Mouse (Mus musculus): Measurements from ENCODE around the gene Tbc1d10a.

The Tbc1d10a gene

DNA sequence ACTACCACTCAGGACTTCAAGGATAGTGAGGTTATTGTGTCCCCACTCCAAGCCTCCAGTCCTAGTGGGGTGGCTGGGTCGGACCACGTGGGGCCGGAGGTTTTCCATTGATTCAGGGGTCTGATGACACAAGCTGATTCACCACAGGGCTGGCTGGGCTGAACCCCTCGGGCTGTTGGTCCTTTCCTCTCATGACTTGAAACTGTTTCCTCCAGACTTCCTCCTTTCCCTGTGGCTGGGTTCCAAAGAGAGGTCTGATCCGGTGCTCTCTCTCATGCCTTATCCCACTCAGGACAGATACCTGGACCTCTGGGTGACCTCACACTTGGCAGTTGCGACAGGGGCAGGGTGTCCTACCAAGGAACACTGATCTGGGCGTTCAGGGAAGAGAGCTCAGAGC is 53.6 kb downstream of the Tbc1d10a start:
- DNase-seq, result no peak

DNA sequence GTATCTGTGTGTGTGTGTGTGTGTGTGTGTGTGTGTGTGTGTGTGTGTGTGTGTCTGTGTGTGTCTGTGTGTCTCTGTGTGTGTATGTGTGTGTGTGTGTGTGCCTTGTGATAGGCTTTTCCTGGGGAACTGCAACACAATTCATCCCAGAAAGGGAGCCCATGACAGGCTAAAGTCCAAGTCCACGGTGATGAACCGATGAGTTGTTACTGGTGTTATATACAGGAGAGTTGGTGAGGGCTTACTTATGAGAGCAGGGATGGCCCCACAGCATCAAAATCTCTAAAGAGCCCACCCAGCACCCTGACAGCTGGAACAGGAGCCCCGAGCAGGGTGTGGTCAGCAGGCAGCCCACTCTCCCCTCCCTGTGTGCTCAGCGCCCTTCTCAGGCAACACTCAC is 54.6 kb downstream of the Tbc1d10a start:
- no peak for DNase-seq

DNA sequence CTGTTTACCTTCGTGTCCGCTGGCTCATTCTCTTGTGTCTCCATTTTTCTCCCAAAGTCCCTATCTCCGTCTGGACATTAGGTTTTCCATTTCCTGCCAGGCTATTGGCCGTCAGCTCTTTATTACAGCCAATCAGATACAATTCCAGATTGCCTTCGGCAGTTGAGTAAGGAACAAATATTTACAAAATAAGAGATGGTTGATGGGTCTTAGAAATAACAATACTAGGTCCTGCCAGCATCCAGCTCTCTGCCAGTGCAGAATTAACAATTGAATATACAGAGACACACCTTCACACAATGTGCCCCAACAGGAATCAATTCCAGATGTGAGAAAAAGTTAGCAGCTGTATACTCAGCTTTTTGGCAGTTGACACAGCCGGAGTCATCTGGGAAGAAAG is 59.5 kb downstream of the Tbc1d10a start:
- DNase-seq, result no peak

DNA sequence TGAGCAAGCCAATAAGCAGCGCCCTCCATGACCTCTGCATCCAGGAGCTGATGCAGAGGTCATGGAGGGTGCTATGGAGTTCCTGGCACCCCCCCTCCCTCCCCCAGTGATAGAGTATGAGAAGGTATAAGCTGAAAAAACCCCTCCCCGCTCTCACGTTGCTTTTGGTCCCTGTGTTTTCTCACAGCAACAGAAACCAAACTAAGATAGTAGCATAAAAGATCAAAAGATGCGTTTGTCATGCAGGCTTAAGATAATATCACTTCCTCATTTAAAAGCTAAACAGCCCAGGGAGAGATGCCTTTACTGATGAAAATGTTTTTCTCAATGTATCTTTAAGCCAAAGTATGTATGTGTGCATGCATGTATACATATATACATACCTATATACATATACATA is 60.0 kb downstream of the Tbc1d10a start:
- DNase-seq, result no peak

DNA sequence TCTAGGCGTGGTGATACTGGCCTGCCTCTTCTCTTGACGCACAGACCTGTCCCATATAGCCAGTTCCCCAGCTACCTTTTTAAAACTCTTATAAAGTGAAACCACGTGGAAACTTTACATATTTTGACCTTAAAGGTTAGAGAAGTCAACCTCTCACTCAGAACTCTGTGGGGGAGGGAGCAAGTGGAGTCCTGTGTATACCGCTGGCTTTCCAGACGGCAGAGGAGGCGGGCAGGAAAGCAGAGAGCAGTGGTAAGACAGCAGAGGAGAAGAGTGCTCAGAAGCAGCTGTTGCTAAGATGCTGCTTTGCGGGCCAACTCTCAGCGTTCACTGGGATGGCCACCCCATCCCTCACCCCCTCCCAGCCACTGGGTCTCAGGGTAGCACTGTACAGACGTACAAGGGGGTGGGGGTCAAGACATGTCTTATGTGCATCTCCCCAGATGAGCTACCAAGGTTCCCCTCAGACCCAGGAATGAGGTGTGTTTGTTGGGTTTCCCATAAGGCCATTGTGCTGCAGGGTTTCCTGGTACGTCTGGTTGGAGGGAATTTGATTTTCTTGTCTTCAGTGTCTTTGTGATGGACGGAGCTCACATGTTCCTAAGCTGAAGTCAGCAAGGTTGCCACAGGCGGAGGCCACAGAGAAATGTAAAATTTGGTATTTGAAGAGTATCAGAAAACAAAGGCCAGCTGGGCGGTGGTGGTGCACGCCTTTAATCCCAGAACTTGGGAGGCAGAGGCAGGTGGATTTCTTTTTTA is 60.8 kb downstream of the Tbc1d10a start:
- no peak for DNase-seq

DNA sequence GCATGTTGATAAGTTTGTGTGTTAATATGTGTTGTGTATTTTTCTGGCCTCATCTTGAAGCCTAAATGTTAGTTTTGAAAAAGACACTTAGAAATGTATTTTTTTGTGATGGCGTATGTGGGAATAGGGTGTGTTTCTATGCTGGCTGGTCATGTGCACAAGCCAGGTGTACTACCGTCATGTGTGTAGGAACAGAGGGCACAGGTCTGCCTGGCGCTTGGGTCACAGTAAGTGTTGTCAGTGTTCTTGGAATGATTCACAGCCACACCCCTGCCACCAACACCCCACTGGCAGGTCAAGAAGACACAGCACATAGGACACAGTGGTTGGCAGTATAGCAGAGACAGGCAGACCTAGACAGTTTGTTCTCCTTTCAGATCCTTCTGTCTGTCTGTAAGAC is 62.6 kb downstream of the Tbc1d10a start:
- DNase-seq, result no peak

DNA sequence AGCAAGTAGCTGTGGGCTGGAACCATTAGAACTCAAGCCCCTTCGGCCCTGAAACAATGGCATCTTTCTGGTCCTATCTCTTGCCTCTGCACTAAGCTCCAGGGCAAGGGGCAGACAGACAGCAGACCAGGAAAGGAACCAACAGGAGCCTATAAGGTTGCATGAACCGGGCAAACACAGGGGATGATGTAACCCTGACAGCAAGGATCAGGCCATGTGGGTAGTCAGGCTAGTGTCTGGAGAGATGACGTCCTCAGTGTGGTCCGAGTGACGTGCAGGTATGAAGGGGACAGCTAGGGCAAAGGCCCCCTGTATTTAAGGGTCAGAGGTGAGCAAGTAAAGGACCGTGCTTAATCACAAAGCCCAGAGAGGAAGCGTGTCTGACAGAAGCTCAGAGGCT is 63.7 kb downstream of the Tbc1d10a start:
- DNase-seq, result no peak

DNA sequence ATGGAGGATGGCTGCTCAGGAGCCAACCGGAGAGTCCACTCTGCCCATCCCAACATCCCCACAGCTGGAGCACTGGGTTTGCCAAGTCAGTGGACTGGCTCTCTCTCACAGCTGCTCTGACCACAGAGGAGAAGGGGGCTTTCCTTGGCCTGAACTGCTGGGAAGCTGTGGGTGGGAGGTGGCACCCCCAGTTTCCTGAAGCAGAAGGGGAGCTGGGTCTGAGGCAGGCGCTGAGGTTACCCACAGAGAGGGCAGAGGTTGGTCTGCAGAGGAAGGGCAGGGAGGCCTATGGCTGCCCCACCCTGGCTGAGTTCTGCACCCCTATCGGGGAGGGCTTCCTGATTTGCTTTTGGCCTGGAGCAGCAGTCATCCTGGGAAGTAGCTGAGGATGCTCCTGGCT is 64.8 kb downstream of the Tbc1d10a start:
- DNase-seq, result no peak

DNA sequence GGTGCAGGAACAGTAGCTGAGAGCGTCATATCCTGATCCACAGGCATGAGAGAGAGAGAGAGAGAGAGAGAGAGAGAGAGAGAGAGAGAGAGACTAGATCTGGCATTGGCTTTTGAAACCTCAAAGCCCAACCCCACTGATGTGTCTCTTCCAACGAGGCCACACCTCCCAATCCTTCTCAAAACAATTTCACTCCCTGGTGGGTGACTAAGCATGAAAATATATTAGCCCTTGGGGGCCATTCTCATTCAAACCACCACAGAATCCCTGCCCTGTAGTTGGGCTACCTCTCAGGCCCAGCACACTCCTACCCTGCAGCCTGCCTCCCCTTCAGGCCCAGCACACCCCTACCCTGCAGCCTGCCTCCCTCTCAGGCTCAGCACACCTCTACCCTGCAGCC is 66.3 kb downstream of the Tbc1d10a start:
- no peak for DNase-seq

DNA sequence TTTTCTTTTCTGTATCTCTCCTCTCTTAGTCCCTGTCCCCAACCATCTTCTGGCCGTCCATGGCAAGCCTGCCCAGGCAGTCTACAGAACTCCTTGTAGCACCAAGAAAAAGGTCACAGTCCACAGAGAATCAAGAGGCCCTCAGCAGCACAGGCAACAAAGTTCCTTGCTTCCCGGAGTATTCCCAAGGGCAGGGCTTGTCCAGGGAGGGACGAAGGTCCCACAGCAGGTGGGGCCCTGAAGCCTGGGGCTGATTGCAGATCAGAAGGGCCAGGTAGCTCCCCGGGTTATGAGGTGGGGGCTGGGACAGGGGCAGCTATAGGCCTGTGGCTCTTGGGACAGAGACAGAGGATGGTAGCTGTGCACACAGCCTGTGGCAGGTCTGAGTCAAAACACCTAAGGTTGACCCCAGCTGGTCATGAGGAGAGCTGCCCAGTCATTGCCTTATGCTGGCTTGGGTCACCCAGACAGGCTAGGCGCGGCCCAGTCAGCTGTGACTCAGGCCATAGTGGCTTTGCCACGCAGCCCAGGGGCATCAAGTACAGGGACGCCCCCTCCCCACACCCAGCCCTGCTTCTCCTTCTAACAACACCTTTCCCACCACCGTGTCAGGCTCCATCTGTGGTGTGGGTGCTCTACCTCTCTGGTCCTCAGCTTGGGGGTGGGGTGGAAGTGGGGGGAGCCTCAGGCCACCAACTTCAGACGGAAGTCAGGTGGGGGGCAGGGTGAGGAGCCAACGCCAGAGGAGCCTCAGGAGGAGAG is 70.4 kb downstream of the Tbc1d10a start, which contains the start of gene Lif:
TSS of gene Lif (plus strand) at position 712 of the 762 bp plus-strand sequence.
- no peak for DNase-seq

DNA sequence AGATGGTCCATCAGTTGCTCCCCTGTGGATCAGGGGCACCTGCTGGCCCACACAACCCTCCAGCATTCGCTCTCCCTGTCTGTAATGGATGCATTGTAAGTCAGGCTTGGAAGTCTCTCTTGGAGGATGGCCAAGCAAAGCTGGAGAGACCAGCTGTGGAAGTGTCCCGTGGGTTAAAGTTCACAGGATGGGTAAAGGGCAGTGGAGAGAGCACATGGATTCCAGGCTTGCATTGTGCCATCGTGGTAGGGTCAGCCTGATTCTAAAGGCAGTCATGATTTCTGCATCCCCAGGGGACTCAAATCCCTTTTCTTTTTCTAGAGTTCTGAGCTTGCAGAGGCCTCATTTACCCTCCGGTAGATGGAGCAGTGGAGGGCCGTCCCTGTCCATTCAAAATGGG is 71.2 kb downstream of the Tbc1d10a start:
- no peak for DNase-seq

DNA sequence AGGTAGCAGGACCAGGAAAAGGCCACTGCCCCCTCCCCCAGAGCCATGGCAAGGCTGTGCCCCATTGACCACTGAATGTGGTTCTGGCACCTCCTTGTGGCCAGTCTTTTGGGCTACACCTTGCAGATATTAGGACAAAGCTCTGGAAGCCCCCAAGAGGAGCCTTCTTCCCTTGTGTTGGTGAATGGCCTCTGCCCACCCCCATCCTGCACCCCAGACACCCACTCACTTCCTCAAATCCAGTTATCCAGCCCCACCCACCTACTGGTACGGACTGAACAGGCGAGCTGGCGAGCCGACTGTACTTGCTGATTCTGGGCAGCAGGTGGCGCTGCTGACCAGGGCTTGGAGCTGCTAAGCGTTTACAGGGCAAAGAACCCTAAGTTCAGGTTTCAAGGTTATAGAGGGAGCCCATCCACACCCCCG is 72.1 kb downstream of the Tbc1d10a start:
- DNase-seq, result peak; percentile 81

DNA sequence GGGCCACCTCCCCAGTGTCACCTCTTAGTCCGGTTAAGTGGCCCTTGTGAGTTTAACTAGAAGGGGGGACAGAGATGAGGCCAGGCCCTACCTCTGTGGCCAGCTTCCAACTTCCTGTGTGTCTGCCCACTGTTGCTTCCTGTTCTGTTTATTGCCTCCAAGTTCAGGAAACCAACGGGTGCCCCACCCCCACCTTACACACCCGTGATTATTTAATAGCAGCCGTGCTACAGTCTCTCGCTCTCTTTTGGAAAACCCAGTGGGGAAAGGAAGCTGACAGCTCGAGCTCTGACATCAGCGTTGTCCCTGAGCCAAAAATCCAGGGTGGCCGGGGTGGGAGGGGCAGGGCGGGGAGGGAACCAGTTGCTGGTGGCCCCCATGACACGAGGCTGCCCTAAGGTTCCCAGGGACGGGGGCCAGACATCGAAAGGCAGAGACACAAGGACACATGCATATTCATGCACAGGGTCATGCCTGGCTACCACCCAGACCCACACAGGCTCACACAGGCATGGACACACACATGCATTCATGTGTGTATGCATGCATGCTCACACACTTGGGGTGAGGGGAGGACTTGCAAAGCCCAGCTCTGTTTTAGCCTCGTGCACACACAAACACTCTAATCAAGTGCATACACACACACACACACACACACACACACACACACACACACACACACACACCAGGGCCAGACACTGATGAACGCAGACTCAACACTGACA is 74.0 kb downstream of the Tbc1d10a start:
- peak; percentile 40 for DNase-seq

DNA sequence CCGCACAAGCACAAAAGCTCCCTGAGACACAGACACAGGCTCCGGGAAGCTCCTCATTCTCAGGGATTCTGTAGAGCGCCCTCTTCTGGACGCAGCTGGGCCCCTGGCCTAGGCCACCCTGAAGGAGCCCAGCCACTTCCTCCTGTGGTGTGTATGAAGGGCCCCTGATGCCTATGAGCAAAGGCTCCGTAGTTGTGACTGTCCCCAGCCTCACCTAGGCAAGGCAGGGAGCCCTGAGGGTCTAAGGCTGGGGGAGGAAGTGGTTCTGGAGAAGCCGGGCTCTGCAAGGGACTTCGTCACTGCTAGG is 74.6 kb downstream of the Tbc1d10a start:
- DNase-seq, result peak; percentile 71

DNA sequence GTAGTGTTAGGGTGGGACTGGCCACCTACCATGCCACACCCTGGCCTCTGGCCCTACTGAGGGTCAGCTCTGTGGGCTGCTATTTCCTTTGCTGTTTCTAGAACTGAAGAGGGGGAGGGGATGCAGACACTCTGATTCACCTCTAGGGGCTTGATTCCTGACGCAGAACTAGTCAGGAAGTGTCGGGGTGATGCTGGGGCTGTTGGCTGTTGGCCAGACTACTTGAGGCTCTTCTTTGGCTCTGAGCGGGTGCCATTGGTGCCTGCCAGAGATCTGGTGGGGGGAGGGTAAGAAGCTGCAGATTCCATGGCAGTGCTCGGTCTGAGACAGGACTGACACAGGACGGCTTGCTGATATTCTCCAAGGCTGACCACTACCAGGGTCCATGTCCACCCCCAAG is 75.4 kb downstream of the Tbc1d10a start:
- peak; percentile 78 for DNase-seq

DNA sequence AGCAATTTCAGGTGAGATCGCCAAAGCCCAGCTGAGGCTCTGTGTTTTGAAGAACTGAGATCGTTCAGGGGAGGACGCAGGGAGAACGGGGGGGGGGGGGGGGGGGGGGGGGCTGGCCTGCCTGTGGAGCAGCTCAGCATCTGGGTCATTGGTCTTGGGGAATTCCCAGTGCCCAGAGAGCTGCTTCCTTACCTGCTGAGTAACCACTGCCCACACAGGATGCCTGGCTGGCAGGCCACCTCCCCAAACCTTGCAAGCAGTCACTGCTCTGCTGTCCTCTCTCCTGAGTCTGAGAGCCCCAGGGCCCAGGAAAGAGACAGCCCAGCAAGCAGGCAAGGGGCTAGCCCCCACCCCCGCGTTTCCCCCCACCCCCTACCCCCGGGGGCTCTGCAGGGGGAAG is 76.3 kb downstream of the Tbc1d10a start:
- peak; percentile 26 for DNase-seq

DNA sequence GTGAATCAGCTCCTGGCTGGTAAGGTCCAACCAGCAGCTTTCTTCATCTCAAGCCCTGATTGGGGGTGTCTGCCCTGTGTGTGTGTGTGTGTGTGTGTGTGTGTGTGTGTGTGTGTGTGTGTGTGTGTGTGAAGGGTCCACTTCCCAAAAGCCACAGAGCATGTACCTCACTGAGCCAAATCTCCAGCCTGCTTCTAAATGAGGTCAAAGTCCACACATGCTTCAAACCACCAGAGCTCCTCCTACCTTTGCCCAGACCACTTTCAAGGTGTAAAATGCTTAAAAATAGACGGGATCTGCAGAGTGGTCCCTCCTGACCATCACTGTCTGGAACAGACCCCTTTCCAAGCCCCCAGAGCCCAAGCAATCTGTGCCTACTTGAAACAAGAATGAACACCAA is 76.7 kb downstream of the Tbc1d10a start:
- DNase-seq, result no peak

DNA sequence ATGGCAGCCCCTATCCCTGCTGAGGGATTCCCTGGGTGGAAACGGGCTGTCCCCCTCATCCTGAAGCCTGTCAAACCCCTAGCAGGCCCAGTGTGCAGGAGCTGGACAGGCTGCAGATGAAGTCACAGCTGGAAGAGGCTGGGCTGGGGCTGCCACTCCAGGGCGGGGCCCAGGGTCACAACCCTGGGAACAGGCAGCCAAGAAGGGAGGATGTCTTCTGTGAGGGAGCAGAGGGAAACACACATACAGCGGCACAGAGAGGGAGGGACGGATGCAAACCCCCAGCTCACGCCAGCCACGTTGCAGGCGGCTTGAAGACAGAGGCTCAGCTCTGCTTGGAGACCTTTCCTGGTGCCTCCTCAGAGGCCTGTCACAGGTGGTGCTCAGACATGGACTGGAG is 77.5 kb downstream of the Tbc1d10a start:
- no peak for DNase-seq
